Mouse (Mus musculus): ENCODE measurements around the gene Acvr1b.

GRCm38 (mm10) chr15:101192260-101192640 lies 18.4 kb downstream of the Acvr1b start:
- no peak for TF ChIP-seq POLR2A (IDR thresholded peaks at IDR 0.05; ENCODE audit: borderline replicate concordance, control insufficient read depth, low read depth, low read length)
- no peak for TF ChIP-seq CTCF (IDR thresholded peaks at IDR 0.05; ENCODE audit: control insufficient read depth, insufficient read depth, low read length)

Data from bone marrow, adult 2 months (tissue).